Mouse (Mus musculus) CH12.LX (cell line): ENCODE results near the gene Svep1.

Source experiments
- CHD2 ChIP-seq: IDR thresholded peaks from 2 replicates; pipeline ENCODE4 v1.6.1; 2011; ENCODE audit warnings: low read length, improper control_type of control experiment
- CTCF ChIP-seq, 2 experiments: IDR thresholded peaks in 1 of 2; conservative IDR thresholded peaks in 1 of 2; 2 replicates each; pipeline ENCODE4 v1.5.1; 2011 to 2012; ENCODE audit warnings: low read depth in 2 of 2, low read length in 2 of 2, improper control_type of control experiment in 1 of 2, inconsistent platforms in 1 of 2, mild to moderate bottlenecking in 1 of 2, moderate library complexity in 1 of 2
- EP300 ChIP-seq: IDR thresholded peaks from 2 replicates; pipeline ENCODE4 v1.6.1; 2011; ENCODE audit warnings: low read length, improper control_type of control experiment

- no peak for TF ChIP-seq CHD2
- no peak for TF ChIP-seq CTCF (conservative IDR thresholded peaks at IDR 0.05 in 1 of 2, IDR thresholded peaks at IDR 0.05 in 1 of 2; ENCODE audit: low read depth in 2 of 2, low read length in 2 of 2)
- no peak for TF ChIP-seq EP300
Observed at GRCm38 (mm10) chr4:58161901-58162300, 44.8 kb downstream of the Svep1 start.
